Mouse (Mus musculus) midbrain, embryonic 10.5 days (tissue): ENCODE data around the gene Cttnbp2. TPM values are rescaled to one million over a fixed set of nuclear protein-coding genes. Genes with fewer than 3 reads are reported as not detected.

Experiments used
- DNase-seq: peaks from one replicate; pipeline ENCODE4 v3.0.0-alpha.2; 2017; ENCODE audit warnings: low spot score
- H3K27ac ChIP-seq: fragments of 300-500 bp; sonication (generic); replicated peaks from 2 replicates; pipeline ENCODE4 v1.5.1; 2016; ENCODE audit warnings: mild to moderate bottlenecking
- H3K27me3 ChIP-seq: fragments of 300-500 bp; sonication (generic); 2 replicates; pipeline ENCODE4 v1.6.1; 2016; ENCODE audit warnings: low read depth, mild to moderate bottlenecking; ENCODE audit not compliant: poor library complexity, severe bottlenecking
- H3K36me3 ChIP-seq: fragments of 300-500 bp; sonication (generic); 2 replicates; pipeline ENCODE4 v1.6.1; 2016; ENCODE audit warnings: mild to moderate bottlenecking, moderate library complexity
- H3K4me1 ChIP-seq: fragments of 300-500 bp; sonication (generic); 2 replicates; pipeline ENCODE4 v1.6.1; 2016
- H3K4me3 ChIP-seq: fragments of 300-500 bp; sonication (generic); 2 replicates; pipeline ENCODE4 v1.5.1; 2016; ENCODE audit warnings: mild to moderate bottlenecking, moderate library complexity
- H3K9me3 ChIP-seq: fragments of 300-500 bp; sonication (generic); replicated peaks from 2 replicates; pipeline ENCODE4 v1.6.1; 2016; ENCODE audit warnings: mild to moderate bottlenecking
- WGBS: fragments of 180-500 bp; shearing (Covaris S2); methylation state at CpG from one replicate; pipeline ENCODE4 v1.1.7; 2016; 5-methylcytosine and 5-hydroxymethylcytosine counted together
- polyA plus RNA-seq: library from polyadenylated mRNA; unstranded; fragments of >200 nt; fragmentation: Nextera tagmentation; extraction: Ambion mirVana; gene quantifications from 2 replicates; pipeline ENCODE4 v1.2.1, GENCODE M21; 2016

The Cttnbp2 gene
- polyA plus RNA-seq, 1 experiment from 2014 or later: 8.1 TPM

DNA sequence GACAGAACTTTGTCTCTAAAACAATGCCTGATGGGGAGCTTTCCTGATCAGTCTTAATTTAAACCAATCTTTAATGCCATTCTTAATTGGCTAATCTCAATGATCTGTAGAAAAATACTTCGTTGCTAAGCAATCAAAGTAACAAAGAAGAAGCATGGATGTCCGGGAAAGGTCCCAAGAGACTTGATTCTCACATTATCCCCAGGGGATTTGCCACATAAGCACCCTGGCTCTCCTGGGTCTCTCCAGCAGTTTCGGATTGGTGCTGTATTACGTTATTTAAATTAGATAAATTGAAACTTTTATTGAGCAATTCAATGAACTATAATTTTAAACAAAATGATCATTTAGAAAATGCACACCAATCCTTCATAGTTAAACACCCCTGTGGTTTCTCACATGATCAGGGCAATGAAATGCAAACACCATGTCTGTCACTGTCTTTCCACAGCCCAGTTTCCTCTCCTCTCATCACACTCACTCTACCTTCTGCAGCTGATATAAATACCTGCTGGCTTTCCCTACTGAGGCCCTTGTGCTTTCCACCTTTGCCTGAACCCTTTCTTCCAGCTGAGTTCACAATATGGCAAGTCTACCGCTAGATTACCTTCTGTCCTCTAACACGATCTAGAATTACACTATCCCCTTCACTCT lies 22.3 kb downstream of the Cttnbp2 start:
- 57% methylated on average over 6 of the region's 6 CpGs for WGBS
- Histone ChIP-seq H3K9me3 (no peaks in the 10 kb centered on the region), H3K27me3 (no peaks in the 10 kb centered on the region), H3K27ac (no peak overlapping the region), H3K4me1 (peaks cover 12% of the 10 kb centered on the region), H3K36me3 (no peaks in the 10 kb centered on the region), H3K4me3 (no peak overlapping the region)
- DNase-seq: no peak

DNA sequence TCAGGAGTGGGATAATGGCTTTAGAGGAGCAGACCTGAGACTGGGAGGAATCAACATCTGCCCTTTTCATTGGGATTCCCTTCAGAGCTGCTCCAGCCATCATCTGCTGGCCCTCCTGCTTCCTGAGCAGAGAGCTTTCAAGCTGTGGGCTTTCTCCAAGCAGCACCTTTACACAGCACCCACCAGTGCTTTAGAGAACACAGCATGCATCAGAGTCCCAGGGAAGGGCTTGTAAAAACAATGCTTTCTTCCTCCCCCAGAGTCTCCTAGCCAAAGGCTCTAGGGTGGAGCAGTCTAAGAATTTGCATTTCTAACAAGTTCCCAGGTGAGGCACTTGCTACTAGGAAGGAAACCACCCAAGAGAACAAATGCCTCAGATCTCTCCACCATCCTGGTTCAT lies 29.6 kb downstream of the Cttnbp2 start:
- Histone ChIP-seq H3K4me1 (no peaks in the 10 kb centered on the region), H3K27ac (no peak overlapping the region), H3K4me3 (no peak overlapping the region), H3K36me3 (no peaks in the 10 kb centered on the region), H3K9me3 (no peaks in the 10 kb centered on the region), H3K27me3 (no peaks in the 10 kb centered on the region)
- no peak for DNase-seq

DNA sequence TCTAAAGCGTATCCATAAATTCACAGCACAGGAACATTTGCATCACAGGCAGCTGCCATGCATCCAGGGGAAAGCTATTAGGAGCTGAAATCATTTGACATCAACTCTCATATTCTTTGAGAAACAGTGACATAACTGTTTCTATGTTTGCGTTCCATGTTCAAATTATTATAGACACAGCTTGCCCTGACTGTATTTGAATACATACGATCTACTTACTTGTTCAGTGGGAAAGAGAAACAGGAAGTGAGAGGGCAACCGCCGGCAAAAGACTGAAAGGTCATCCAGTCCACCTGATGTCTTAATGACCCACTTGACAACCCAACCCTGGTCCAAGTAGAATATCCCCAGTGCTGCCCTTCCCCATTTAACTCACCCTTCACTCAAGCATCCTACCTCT lies 30.6 kb downstream of the Cttnbp2 start:
- WGBS: 88% methylated on average over 5 of the region's 5 CpGs
- DNase-seq: no peak
- Histone ChIP-seq H3K4me1 (no peaks in the 10 kb centered on the region), H3K36me3 (no peaks in the 10 kb centered on the region), H3K4me3 (no peak overlapping the region), H3K27ac (no peak overlapping the region), H3K27me3 (no peaks in the 10 kb centered on the region), H3K9me3 (no peaks in the 10 kb centered on the region)

DNA sequence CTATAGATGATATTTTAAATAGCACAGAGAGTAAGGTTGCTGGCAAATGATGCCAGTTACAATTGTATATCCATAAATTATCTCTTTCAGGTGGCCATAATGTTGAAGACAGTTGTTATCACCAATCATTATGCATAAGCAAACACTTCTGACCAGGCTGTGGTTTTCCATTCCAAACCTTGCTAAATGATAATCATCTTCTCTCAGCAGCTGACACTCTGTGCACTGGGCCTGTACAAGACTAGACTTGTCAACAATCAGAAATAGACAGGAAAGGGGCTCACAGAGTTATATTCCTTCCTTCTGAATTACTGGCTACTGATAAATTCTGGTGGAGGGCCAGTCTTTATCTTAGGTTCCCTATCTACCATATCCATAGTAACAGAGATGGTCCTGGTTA lies 32.1 kb downstream of the Cttnbp2 start:
- no peaks in the 10 kb centered on the region for H3K36me3 ChIP-seq
- no peaks in the 10 kb centered on the region for H3K27me3 ChIP-seq
- H3K4me3 ChIP-seq: no peak overlapping the region
- no peak overlapping the region for H3K27ac ChIP-seq
- no peaks in the 10 kb centered on the region for H3K9me3 ChIP-seq
- DNase-seq: no peak
- H3K4me1 ChIP-seq: no peaks in the 10 kb centered on the region

DNA sequence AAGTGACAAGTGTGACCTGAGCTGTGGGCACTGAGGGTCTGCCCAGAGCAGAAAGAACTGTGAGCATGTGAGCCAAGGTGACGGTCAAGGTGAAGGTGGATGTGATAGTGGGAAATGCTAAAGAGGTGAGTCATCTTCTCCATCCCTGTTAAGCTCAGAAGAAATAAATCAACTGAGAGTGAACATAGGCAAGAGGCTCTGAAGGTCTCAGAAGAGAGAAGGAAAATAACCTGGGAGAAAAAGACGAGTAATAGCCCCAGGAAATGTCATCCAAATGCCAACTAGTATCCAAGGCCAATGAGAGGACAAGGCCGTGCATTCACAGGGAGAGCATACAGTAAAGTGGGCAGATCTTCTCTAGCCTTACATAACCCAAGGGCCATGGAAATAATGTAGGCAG lies 32.9 kb downstream of the Cttnbp2 start:
- no peaks in the 10 kb centered on the region for H3K27me3 ChIP-seq
- H3K4me3 ChIP-seq: no peak overlapping the region
- H3K27ac ChIP-seq: no peak overlapping the region
- H3K4me1 ChIP-seq: no peaks in the 10 kb centered on the region
- no peak for DNase-seq
- H3K9me3 ChIP-seq: no peaks in the 10 kb centered on the region
- H3K36me3 ChIP-seq: no peaks in the 10 kb centered on the region
- WGBS: 88% methylated on average over 3 of the region's 3 CpGs

DNA sequence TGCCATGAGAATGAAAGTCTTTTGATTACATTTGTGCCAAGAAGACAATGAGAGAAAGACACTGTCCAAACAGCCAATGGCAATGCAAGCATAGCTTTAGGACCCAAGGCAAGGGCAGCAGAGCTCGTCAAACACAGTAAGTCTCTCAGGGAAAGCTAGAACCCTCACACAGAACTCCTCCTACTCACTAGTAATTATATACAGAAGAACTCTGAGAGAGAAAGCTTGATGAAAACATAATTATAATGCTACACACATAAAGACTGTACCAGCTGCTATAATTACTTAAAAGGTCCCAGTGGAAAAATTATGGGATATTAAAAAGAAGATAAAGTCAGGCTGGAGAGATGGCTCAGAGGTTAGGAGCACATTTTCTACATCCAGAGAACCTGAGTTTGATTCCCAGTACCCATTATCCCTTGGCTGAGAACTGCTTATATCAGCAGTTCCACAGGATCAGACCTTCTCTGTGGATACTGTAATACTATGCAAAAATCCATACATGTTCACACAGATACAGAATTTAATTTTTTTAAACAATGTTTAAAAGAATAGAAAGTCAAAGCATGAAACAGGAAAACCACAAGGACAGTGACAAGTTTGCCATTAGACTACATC lies 37.2 kb downstream of the Cttnbp2 start:
- 44% methylated on average over 1 of the region's 1 CpGs for WGBS
- H3K27me3 ChIP-seq: no peaks in the 10 kb centered on the region
- no peaks in the 10 kb centered on the region for H3K4me1 ChIP-seq

DNA sequence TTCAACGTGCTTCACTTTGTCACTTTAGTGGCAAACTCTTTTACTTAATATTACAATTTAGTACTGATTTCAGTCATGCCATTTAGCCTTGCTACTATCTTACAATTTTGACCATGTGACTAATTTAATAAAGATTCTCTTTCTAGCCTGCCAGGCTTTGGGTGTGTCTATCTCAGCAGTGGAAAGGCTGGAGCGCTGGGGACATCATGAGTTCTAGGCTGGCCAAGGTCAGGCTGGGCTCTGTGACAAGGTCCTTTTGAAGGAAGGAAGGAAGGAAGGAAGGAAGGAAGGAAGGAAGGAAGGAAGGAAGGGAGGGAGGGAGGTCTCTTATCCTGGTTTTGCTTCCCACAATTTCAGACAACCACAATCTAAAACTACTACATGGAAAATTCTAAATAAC lies 39.7 kb downstream of the Cttnbp2 start:
- DNase-seq: no peak
- H3K27ac ChIP-seq: no peak overlapping the region

More for the DNA sequence above, 37.2 kb downstream of the Cttnbp2 start:
- no peaks in the 10 kb centered on the region for H3K36me3 ChIP-seq
- no peaks in the 10 kb centered on the region for H3K9me3 ChIP-seq
- no peak for DNase-seq
- H3K4me3 ChIP-seq: no peak overlapping the region
- no peak overlapping the region for H3K27ac ChIP-seq

DNA sequence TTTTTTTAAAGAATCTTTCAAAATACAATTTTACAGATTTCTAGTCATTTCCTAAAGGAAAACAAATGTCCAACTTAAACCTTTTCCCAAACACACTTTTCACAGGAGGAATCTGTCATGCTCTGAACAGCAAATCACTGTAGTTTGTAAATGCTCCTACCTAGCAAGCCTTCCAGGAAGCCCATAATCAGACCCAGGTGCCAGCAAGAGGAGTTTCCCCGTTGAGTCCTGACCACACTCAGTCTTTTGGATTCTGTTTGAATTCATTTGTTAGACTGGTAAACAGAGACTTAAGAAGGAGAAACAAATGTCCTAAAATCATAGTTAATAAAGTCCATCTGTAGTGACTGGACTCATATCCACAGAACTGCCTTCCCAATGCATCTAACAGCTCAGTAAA lies 40.1 kb downstream of the Cttnbp2 start:
- no peak for DNase-seq

More for the DNA sequence above, 39.7 kb downstream of the Cttnbp2 start:
- no peak overlapping the region for H3K4me3 ChIP-seq
- 88% methylated on average over 2 of the region's 2 CpGs for WGBS
- no peaks in the 10 kb centered on the region for H3K27me3 ChIP-seq
- no peaks in the 10 kb centered on the region for H3K36me3 ChIP-seq
- H3K4me1 ChIP-seq: no peaks in the 10 kb centered on the region
- no peaks in the 10 kb centered on the region for H3K9me3 ChIP-seq

DNA sequence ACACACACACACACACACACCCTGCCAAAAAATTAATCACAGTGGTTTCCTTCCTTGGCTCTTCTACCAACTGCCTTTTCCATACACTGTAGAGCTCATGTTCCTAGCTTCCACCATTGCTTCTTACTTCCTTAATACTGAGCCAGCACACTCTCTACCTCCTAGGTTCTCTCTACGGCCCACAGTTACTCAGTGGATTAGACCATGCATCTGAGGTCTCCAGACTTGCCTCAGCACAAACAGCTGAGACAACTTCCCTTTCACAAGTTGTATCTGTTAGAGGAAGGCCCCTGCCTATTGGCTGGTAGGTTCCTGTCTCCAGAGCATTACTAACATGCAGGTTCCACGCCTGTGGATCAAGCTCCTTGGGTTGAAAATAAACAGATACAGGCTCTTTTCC lies 45.4 kb downstream of the Cttnbp2 start:
- Histone ChIP-seq H3K27me3 (no peaks in the 10 kb centered on the region), H3K9me3 (no peaks in the 10 kb centered on the region), H3K36me3 (no peaks in the 10 kb centered on the region), H3K4me3 (no peak overlapping the region), H3K27ac (no peak overlapping the region), H3K4me1 (no peaks in the 10 kb centered on the region)
- WGBS: 81% methylated on average over 2 of the region's 2 CpGs
- DNase-seq: no peak

More for the DNA sequence above, 40.1 kb downstream of the Cttnbp2 start:
- Histone ChIP-seq H3K9me3 (no peaks in the 10 kb centered on the region), H3K27me3 (no peaks in the 10 kb centered on the region), H3K36me3 (no peaks in the 10 kb centered on the region), H3K4me3 (no peak overlapping the region), H3K27ac (no peak overlapping the region), H3K4me1 (no peaks in the 10 kb centered on the region)
- 68% methylated on average over 1 of the region's 1 CpGs for WGBS

DNA sequence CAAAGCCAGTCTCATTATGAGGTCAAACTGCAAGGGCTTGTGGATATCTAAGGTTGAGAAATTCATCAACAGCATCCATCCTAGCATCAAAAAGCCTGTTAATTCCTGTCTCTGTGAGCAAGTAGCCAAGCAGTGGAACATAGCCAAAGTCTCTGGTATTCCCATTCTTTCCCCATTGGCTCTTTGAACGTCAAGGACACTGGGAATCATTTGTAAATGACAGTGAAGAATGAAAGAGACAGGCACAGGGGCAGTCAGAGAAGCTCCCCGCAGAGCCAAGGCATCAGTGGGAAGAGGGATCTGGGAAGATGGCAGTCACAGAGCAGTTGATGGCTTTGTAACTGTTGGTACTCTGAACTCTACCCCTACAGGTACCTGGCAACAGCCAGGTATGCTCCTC lies 46.9 kb downstream of the Cttnbp2 start:
- Histone ChIP-seq H3K36me3 (no peaks in the 10 kb centered on the region), H3K27me3 (no peaks in the 10 kb centered on the region), H3K4me1 (no peaks in the 10 kb centered on the region), H3K4me3 (no peak overlapping the region), H3K27ac (no peak overlapping the region), H3K9me3 (no peaks in the 10 kb centered on the region)
- no peak for DNase-seq
- 55% methylated on average over 2 of the region's 2 CpGs for WGBS

DNA sequence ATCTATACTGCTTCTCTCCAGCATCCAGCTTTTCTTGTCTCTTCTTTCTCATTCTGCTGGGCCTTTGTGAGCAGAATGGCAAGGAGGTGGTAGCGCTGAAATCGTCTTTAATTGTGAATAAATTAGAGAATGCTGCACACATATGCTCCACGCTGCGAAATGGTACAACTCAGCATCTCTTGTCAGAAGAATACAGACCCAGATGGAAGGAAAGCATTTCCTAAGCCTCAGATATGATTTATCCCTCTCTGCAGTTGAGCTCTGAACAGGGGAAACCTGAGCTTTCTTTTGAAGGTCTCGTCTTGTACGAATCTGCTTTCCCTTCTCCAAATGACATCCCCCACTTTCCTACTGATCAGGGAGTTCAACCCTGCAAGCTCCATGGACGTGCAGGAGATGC lies 48.4 kb downstream of the Cttnbp2 start:
- H3K4me3 ChIP-seq: no peak overlapping the region
- H3K9me3 ChIP-seq: no peaks in the 10 kb centered on the region
- DNase-seq: no peak
- WGBS: 79% methylated on average over 7 of the region's 7 CpGs
- H3K4me1 ChIP-seq: no peaks in the 10 kb centered on the region
- no peak overlapping the region for H3K27ac ChIP-seq
- no peaks in the 10 kb centered on the region for H3K36me3 ChIP-seq
- no peaks in the 10 kb centered on the region for H3K27me3 ChIP-seq

DNA sequence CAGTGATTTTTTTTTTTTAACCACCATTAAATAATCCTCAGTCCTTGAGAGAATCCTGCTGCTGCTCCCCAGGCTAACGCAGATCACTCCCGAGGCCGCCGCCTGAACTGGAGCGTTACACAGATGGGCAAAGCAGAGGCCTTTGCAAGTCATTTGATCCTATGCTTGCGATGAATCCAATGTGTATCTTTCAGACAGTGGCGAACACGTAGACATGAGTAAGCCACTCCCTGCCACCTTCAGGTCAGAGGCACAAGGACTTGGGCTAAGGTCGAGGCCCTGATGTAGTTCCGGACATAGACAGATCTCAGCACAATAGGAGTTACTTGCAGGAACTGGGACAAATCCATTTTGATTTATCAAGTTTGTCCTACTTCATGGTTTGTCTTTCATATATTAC lies 49.0 kb downstream of the Cttnbp2 start:
- Histone ChIP-seq H3K9me3 (no peaks in the 10 kb centered on the region), H3K4me1 (no peaks in the 10 kb centered on the region), H3K27me3 (no peaks in the 10 kb centered on the region), H3K4me3 (no peak overlapping the region), H3K36me3 (no peaks in the 10 kb centered on the region), H3K27ac (no peak overlapping the region)
- WGBS: 81% methylated on average over 10 of the region's 10 CpGs
- no peak for DNase-seq

DNA sequence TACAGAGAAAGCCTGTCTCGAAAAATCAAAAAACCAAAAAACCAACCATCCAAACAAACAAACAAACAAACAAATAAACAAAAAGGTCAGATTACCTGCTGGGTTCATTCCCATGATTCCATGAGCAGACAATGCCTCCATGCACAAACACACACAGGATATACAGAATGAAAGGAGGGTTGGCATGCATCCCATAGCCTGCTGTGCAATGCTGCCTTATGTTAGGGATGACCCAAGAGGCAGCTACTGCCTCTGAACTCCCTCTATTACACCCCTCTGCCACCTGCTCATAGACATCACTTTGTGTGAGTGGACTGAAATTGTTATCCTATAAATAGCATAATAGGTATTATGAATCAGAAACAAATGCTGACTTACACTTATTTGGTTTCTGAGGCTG lies 55.0 kb downstream of the Cttnbp2 start:
- Histone ChIP-seq H3K36me3 (no peaks in the 10 kb centered on the region), H3K27me3 (no peaks in the 10 kb centered on the region), H3K4me3 (no peak overlapping the region), H3K4me1 (no peaks in the 10 kb centered on the region), H3K9me3 (no peaks in the 10 kb centered on the region; the same call in 1 of the 2 replicates), H3K27ac (no peak overlapping the region)
- 76% methylated on average over 1 of the region's 1 CpGs for WGBS
- DNase-seq: no peak
